Mouse (Mus musculus) brain, embryonic 14.5 days (tissue): Measurements from ENCODE around the gene Foxp3. TPM values are rescaled to one million over a fixed set of nuclear protein-coding genes. Genes with fewer than 3 reads are reported as not detected.

Experiments
- DNase-seq: peaks from one replicate; pipeline ENCODE4 v3.0.0-alpha.2; 2011; ENCODE audit warnings: low read depth
- CTCF ChIP-seq: fragments of 200-500 bp; IDR thresholded peaks from 2 replicates; pipeline ENCODE4 v1.5.1; 2012; ENCODE audit warnings: inconsistent platforms, mild to moderate bottlenecking, moderate library complexity, borderline replicate concordance; ENCODE audit not compliant: insufficient read depth, insufficient read length; ENCODE audit errors: extremely low read depth
- POLR2A ChIP-seq: fragments of 200-500 bp; IDR thresholded peaks from 2 replicates; pipeline ENCODE4 v1.6.1; 2012; ENCODE audit warnings: mild to moderate bottlenecking, inconsistent platforms, borderline replicate concordance; ENCODE audit not compliant: poor library complexity, insufficient read depth, insufficient read length, severe bottlenecking; ENCODE audit errors: extremely low read depth
- polyA plus RNA-seq: library from polyadenylated mRNA; depleted of rRNA; stranded (reverse); fragments of >200 nt; gene quantifications from 2 replicates; pipeline ENCODE4 v1.2.3, GENCODE M21; 2012

The Foxp3 gene
- polyA plus RNA-seq, 1 experiment, result 0.07 TPM

- peak; percentile 5 for DNase-seq
- TF ChIP-seq POLR2A, result no peak
- TF ChIP-seq CTCF, result no peak
Measured at GRCm38 (mm10) chrX:7595371-7595770, 21.9 kb downstream of the Foxp3 start.

- TF ChIP-seq POLR2A (no peak), CTCF (no peak)
- DNase-seq, result no peak
Measured at GRCm38 (mm10) chrX:7604004-7604403, 30.6 kb downstream of the Foxp3 start.

DNA sequence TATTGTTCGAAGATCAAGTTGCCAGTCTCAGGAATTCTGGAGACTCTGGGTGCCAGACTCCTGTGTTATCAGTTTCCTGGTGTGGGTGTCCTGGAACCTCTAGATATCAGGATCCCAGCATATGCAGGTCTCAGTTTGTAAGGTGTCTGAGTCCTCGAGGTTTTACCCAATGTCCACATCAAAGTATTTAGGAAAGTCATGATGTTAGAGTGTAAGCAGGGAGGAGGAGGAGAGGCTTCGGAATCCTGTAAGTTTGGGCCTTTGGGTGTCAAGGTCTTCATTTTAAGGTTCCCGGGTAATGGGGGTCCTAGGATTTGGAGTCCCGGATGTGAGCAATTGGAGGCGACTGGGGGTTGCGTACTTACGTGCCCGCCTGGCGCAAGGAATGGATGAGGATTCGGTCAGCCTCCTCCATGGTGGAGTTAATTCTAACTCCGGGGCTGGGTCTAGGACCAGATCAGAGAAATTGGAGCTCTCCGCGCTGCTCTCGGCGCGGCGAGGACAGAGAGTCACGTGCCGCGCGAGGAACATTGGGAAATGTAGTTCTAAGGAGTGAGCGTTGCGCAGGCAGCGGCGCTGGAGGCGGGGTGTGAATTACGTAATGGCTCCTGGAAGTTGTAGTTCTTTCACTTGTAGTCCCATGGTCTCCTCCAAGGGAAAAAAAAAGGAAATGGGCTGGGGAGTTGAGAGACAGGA lies 31.6 kb downstream of the Foxp3 start, which contains the start of gene Ccdc22:
Ccdc22 (minus strand) TSS at position 639 of the 696 bp plus-strand sequence.
- DNase-seq, result peak; percentile 95

GRCm38 (mm10) chrX:7605575-7605941 lies 32.1 kb downstream of the Foxp3 start:
- no peak for TF ChIP-seq POLR2A
- TF ChIP-seq CTCF, result no peak
- DNase-seq, result no peak

More for the DNA sequence above, 31.6 kb downstream of the Foxp3 start, which contains the start of gene Ccdc22:
- TF ChIP-seq CTCF (no peak), POLR2A (no peak)

DNA sequence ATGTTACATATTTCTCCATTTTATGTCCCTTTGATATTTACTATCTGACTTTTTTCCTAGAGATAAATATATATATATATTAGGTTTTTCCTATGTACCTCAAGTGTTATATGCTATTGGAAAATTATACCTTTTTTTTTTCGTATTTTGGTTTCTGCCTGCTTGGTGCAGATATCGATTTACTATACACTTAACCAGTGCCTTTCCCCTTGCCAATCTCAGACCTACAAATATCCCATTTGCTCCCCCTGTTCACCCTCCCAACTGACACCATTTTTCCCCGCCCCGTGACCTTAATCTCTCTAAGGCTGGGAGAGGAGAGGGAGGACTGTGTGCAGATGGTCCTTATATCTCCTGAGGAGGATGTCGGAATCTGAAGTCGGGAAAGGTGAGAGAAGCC lies 33.3 kb downstream of the Foxp3 start, which contains the start of gene Cacna1f:
Cacna1f (plus strand) TSS at position 301 of the 400 bp plus-strand sequence.
- no peak for DNase-seq
- no peak for TF ChIP-seq POLR2A
- no peak for TF ChIP-seq CTCF

DNA sequence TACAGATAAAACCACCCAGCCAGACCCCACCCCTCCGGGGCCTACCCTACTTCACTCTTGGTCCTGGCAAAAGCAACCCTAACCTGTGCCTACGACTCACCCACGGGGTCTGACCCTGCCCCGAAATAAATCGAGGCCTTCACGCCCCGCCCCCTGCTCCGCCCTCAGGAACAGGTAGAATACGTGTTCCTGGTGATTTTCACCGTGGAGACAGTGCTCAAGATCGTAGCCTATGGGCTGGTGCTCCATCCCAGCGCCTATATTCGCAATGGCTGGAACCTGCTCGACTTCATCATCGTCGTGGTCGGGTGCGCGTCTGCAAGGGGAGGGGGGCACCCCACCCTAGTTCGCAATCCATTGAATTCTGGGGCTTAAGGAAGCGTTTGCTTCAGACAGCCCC lies 36.6 kb downstream of the Foxp3 start:
- no peak for TF ChIP-seq POLR2A
- TF ChIP-seq CTCF, result no peak
- DNase-seq, result peak; percentile 12

DNA sequence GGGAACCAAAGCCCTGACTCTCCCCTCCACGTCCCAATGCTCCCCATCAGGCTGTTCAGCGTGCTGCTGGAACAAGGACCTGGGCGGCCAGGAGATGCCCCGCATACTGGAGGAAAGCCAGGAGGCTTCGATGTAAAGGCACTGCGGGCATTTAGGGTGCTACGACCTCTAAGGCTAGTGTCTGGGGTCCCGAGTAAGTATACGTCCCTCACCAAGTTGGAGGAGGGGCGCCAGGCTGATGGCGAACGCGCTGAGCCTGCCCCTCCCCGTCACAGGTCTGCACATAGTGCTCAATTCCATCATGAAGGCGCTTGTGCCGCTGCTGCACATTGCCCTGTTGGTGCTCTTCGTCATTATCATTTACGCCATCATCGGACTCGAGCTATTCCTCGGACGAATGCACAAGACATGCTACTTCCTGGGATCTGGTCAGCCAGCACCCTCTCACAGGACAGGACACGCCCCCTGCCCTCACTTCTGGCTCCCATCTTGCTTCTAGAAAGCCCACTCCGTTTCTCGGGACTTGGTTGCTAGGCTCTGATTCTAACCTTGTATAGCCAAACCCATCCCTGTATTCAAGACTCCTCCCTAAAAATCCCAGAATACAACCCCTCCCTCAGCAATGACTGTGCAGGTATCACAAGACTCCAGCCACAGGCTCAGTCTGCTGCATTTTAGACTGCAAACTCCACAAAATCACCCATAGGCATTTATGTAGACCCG lies 37.3 kb downstream of the Foxp3 start:
- no peak for TF ChIP-seq POLR2A
- no peak for TF ChIP-seq CTCF

GRCm38 (mm10) chrX:7617889-7618551 lies 44.6 kb downstream of the Foxp3 start:
- no peak for DNase-seq
- TF ChIP-seq POLR2A, result no peak
- TF ChIP-seq CTCF, result no peak

More for the DNA sequence above, 37.3 kb downstream of the Foxp3 start:
- DNase-seq, result peak; percentile 31

GRCm38 (mm10) chrX:7632560-7632959 lies 59.1 kb downstream of the Foxp3 start:
- TF ChIP-seq CTCF, result no peak
- no peak for TF ChIP-seq POLR2A

GRCm38 (mm10) chrX:7635101-7635500 lies 61.7 kb downstream of the Foxp3 start:
- no peak for DNase-seq
- no peak for TF ChIP-seq POLR2A
- no peak for TF ChIP-seq CTCF

More at GRCm38 (mm10) chrX:7632560-7632959, 59.1 kb downstream of the Foxp3 start:
- no peak for DNase-seq
